Mouse (Mus musculus) thymus, postnatal 4 days (tissue): ENCODE measurements around the gene Ttc26.
A peak's percentile ranks its signal among the peaks of the same experiment; 100 is the strongest.

Experiments
- DNase-seq: peaks from one replicate; pipeline ENCODE4 v3.0.0; 2021

Ttc26 gene

DNA sequence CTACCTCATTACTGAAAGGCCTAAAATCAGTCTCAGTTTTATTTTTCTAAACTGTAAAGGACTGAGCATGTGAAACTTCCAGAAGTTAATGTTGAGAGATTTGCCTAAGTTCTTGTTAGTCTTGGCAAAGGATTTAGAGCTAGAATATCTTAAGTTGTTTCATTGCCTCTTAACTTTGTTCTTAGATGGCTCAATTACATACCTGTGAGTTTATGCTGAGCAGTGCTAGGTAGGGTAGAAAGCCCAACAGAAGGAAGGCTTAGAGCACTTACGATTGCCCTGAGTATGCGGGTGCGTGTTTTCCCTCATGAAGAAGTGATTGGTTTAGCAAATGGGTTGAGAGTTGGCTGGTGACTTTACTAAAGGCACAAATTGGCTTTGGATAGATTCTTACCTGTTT, 76.8 kb downstream of the Ttc26 start:
- DNase-seq, result no peak

DNA sequence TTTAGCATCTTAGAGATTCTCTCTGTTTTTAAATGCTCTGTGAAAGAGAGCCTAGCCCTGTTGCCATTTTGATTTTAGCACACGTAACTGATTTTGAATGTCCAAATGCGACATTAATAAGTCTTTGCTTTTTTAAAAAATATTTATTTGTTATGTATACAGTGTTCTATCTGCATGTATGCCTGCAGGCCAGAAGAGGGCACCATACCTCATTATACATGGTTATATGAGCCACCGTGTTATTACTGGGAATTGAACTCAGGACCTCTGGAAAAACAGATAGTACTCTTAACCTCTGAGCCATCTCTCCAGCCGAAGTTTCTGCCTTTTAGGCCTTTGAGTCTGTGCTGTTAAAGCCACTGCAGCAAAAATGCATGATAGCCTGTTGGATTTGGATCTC, 88.3 kb downstream of the Ttc26 start:
- peak; percentile 12 for DNase-seq
